Mouse (Mus musculus) thymus, postnatal 25 days (tissue): ENCODE results near the gene Fut8.

Experiments
- DNase-seq: peaks from one replicate; pipeline ENCODE4 v3.0.0; 2022

Fut8 gene

GRCm38 (mm10) chr12:77309507-77309906 lies 71.6 kb downstream of the Fut8 start:
- DNase-seq = no peak

- DNase-seq = no peak
These were observed 75.6 kb downstream of the Fut8 start for GRCm38 (mm10) chr12:77313502-77313901.

GRCm38 (mm10) chr12:77324142-77324541 lies 86.2 kb downstream of the Fut8 start:
- DNase-seq = no peak

- DNase-seq = no peak
These were observed 108.6 kb downstream of the Fut8 start for GRCm38 (mm10) chr12:77346521-77346920.

- DNase-seq = no peak
These were observed 111.6 kb downstream of the Fut8 start for GRCm38 (mm10) chr12:77349543-77349942.

GRCm38 (mm10) chr12:77415720-77416119 lies 177.8 kb downstream of the Fut8 start:
- no peak for DNase-seq

- no peak for DNase-seq
These were observed 183.9 kb downstream of the Fut8 start for GRCm38 (mm10) chr12:77421667-77422393.

GRCm38 (mm10) chr12:77426093-77426492 lies 188.2 kb downstream of the Fut8 start:
- no peak for DNase-seq

- DNase-seq = no peak
These were observed 190.2 kb downstream of the Fut8 start for GRCm38 (mm10) chr12:77428165-77428564.

- DNase-seq = no peak
These were observed 191.5 kb downstream of the Fut8 start for GRCm38 (mm10) chr12:77429381-77429780.

GRCm38 (mm10) chr12:77436733-77437132 lies 198.8 kb downstream of the Fut8 start:
- DNase-seq = no peak

- DNase-seq = peak; percentile 41
These were observed 212.9 kb downstream of the Fut8 start for GRCm38 (mm10) chr12:77450816-77451215.

- no peak for DNase-seq
These were observed 228.3 kb downstream of the Fut8 start for GRCm38 (mm10) chr12:77466178-77466577.

GRCm38 (mm10) chr12:77479931-77480330 lies 242.0 kb downstream of the Fut8 start:
- no peak for DNase-seq

- DNase-seq = no peak
These were observed 243.2 kb downstream of the Fut8 start for GRCm38 (mm10) chr12:77481153-77481552.

- DNase-seq = no peak
These were observed 243.9 kb downstream of the Fut8 start for GRCm38 (mm10) chr12:77481799-77482198.

GRCm38 (mm10) chr12:77483180-77483855 lies 245.4 kb downstream of the Fut8 start:
- DNase-seq = no peak

GRCm38 (mm10) chr12:77484761-77485160 lies 246.8 kb downstream of the Fut8 start:
- no peak for DNase-seq

GRCm38 (mm10) chr12:77491478-77491877 lies 253.6 kb downstream of the Fut8 start:
- DNase-seq = no peak

GRCm38 (mm10) chr12:77495781-77496180 lies 257.9 kb downstream of the Fut8 start:
- peak; percentile 5 for DNase-seq

- no peak for DNase-seq
These were observed 260.2 kb downstream of the Fut8 start for GRCm38 (mm10) chr12:77498153-77498552.

GRCm38 (mm10) chr12:77500439-77501055 lies 262.6 kb downstream of the Fut8 start:
- DNase-seq = no peak

GRCm38 (mm10) chr12:77501466-77502240 lies 263.7 kb downstream of the Fut8 start:
- no peak for DNase-seq
